8 mouse cellular contexts compared by ENCODE assay signal in the genomic region with DNA sequence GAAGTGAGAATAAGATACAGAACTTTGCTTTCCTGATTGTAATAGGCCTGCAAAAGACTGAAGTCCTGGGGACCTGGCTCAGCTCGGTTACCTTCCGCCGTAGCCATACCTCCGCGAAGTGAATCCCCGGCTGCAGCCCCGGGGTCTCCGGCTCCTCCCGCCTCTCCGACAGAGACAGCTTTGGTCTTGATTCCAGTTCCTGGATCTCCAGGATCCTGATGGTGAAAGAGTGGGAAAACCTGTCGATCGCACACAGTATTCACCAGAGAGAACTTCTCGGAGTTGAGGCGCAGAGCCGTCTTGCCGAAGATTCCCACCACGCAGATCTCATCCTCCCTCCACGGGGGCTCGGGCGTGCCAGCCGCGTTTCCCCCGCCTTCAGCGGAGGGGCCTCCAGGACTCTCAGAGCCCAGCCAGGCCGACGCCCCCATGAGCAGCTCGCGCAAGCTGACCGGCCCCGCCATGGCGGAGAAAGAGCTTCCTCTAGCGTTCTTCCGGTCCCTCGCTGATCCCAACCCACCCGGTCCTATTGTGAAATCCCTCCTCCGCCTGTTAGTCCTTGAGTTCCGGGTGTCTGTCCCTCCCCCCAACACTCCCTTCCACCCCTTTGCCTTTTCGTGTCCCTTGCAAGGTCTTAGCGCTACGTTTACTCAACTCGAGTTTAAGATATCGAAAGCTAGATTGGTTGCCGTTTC. TPM values are rescaled to one million over a fixed set of nuclear protein-coding genes. Genes with fewer than 3 reads are reported as not detected.
DNase-seq lines count a peak whose midpoint lies in the region; ATAC-seq and TF ChIP-seq lines count a peak whose summit lies in the region.

TSS of gene Smg8 (minus strand) at position 485 of the 695 bp plus-strand sequence.

- peak within 1 kb of the TSS; percentile 87 for H3K4me2 ChIP-seq in heart, embryonic 12.5 days
- peak within 1 kb of the TSS; percentile 92 for H3K4me2 ChIP-seq in kidney, postnatal 0 days (ENCODE audit: low read length)
- peak within 1 kb of the TSS; percentile 88 for H3K4me2 ChIP-seq in liver, embryonic 11.5 days
- H3K4me2 ChIP-seq in myocyte (ENCODE audit: low read depth) = peak within 1 kb of the TSS; percentile 88

- no peaks in the 10 kb centered on the region for H3K9me3 ChIP-seq in heart, embryonic 12.5 days (replicated peaks)
- H3K9me3 ChIP-seq in kidney, postnatal 0 days (replicated peaks; ENCODE audit: low read length) = no peaks in the 10 kb centered on the region
- no peaks in the 10 kb centered on the region for H3K9me3 ChIP-seq in liver, embryonic 11.5 days (ENCODE audit: control insufficient read depth, low read length)

- peak within 1 kb of the TSS; percentile 95 for H3K4me3 ChIP-seq in brown adipose tissue, adult 24 weeks (ENCODE audit: insufficient read depth, low read depth, low read length)
- H3K4me3 ChIP-seq in heart, embryonic 12.5 days = peak within 1 kb of the TSS; percentile 65
- H3K4me3 ChIP-seq in kidney, postnatal 0 days (replicated peaks; ENCODE audit: low read depth, low read length) = peak within 1 kb of the TSS; percentile 95
- H3K4me3 ChIP-seq in liver, embryonic 11.5 days (ENCODE audit: low read depth, low read length) = peak within 1 kb of the TSS; percentile 87
- H3K4me3 ChIP-seq in myocyte = peak within 1 kb of the TSS; percentile 89

- peaks cover 49% of the 10 kb centered on the region for H3K36me3 ChIP-seq in heart, embryonic 12.5 days
- H3K36me3 ChIP-seq in kidney, postnatal 0 days (ENCODE audit: insufficient read depth, low read length) = peaks cover 17% of the 10 kb centered on the region; the same call in 1 of the 2 replicates
- peaks cover 28% of the 10 kb centered on the region for H3K36me3 ChIP-seq in liver, embryonic 11.5 days (ENCODE audit: control insufficient read depth, insufficient read depth, low read length)
- peaks cover 16% of the 10 kb centered on the region for H3K36me3 ChIP-seq in myocyte (ENCODE audit: control insufficient read depth, insufficient read depth)

- peaks cover 17% of the 10 kb centered on the region for H3K4me1 ChIP-seq in brown adipose tissue, adult 24 weeks (ENCODE audit: control insufficient read depth, insufficient read depth, insufficient read length, low read length)
- H3K4me1 ChIP-seq in heart, embryonic 12.5 days (replicated peaks) = peaks cover 20% of the 10 kb centered on the region
- peaks cover 15% of the 10 kb centered on the region; the same call in 1 of the 2 replicates for H3K4me1 ChIP-seq in kidney, postnatal 0 days (replicated peaks; ENCODE audit: insufficient read depth, low read length)
- H3K4me1 ChIP-seq in liver, embryonic 11.5 days (replicated peaks; ENCODE audit: control insufficient read depth, insufficient read depth, low read length) = peaks cover 16% of the 10 kb centered on the region

- WGBS in heart, embryonic 12.5 days = 1% methylated on average over 43 of the region's 43 CpGs
- WGBS in kidney, postnatal 0 days = under 1% methylated on average over 43 of the region's 43 CpGs
- WGBS in liver, embryonic 11.5 days = under 1% methylated on average over 43 of the region's 43 CpGs

- no peaks in the 10 kb centered on the region for H3K27me3 ChIP-seq in heart, embryonic 12.5 days (replicated peaks)
- H3K27me3 ChIP-seq in kidney, postnatal 0 days (ENCODE audit: insufficient read depth, low read length) = no peaks in the 10 kb centered on the region
- no peaks in the 10 kb centered on the region for H3K27me3 ChIP-seq in liver, embryonic 11.5 days (replicated peaks; ENCODE audit: control insufficient read depth, insufficient read depth, low read length)
- no peaks in the 10 kb centered on the region for H3K27me3 ChIP-seq in myocyte (ENCODE audit: control insufficient read depth, insufficient read depth, insufficient read length)

- peak within 1 kb of the TSS; percentile 88 for H3K27ac ChIP-seq in brown adipose tissue, adult 24 weeks (replicated peaks; ENCODE audit: low read depth, low read length)
- peak within 1 kb of the TSS; percentile 23 for H3K27ac ChIP-seq in heart, embryonic 12.5 days (ENCODE audit: poor library complexity, severe bottlenecking)
- peak within 1 kb of the TSS; percentile 58 for H3K27ac ChIP-seq in kidney, postnatal 0 days
- H3K27ac ChIP-seq in liver, embryonic 11.5 days (ENCODE audit: low read depth, low read length) = peak within 1 kb of the TSS; percentile 6

- TF ChIP-seq POLR2A in myocyte (IDR thresholded peaks at IDR 0.05; ENCODE audit: insufficient read length, low read depth) = peak; percentile 80

- DNase-seq in kidney, postnatal 0 days (ENCODE audit: low spot score) = peak; percentile 97
- peak; percentile 80 for DNase-seq in liver, embryonic 11.5 days (ENCODE audit: low spot score)
- DNase-seq in spleen, postnatal 4 days (ENCODE audit: low spot score in 2 of 2) = peak; percentile 80 to 89

- TF ChIP-seq CTCF in kidney, postnatal 0 days (IDR thresholded peaks at IDR 0.05; ENCODE audit: low read depth) = no peak

- H3K9ac ChIP-seq in heart, embryonic 12.5 days = peak within 1 kb of the TSS; percentile 81
- peak within 1 kb of the TSS; percentile 91 for H3K9ac ChIP-seq in kidney, postnatal 0 days (ENCODE audit: low read depth, low read length)
- H3K9ac ChIP-seq in liver, embryonic 11.5 days (ENCODE audit: low read depth, low read length) = peak within 1 kb of the TSS; percentile 85

- peak within 1 kb of the TSS; percentile 50 for H3ac ChIP-seq in myocyte (ENCODE audit: control insufficient read depth, insufficient read length)

- peak; percentile 98 for ATAC-seq in CD4-positive, CD25-positive, alpha-beta regulatory T cell, adult 4 months
- peak; percentile 93 for ATAC-seq in erythroid progenitor cell, adult 5-6 weeks (replicated peaks; ENCODE audit: low FRiP score, poor library complexity, severe bottlenecking)
- ATAC-seq in heart, embryonic 12.5 days (ENCODE audit: insufficient number of reproducible peaks, low FRiP score) = peak; percentile 90
- ATAC-seq in kidney, postnatal 0 days (replicated peaks; ENCODE audit: low FRiP score, low read depth) = peak; percentile 85
- ATAC-seq in liver, embryonic 11.5 days (replicated peaks; ENCODE audit: low FRiP score) = peak; percentile 93

- H3K79me2 ChIP-seq in myocyte (ENCODE audit: control insufficient read depth, insufficient read depth) = peaks cover 38% of the 10 kb centered on the region

TF ChIP-seq in myocyte, 11 proteins besides CTCF, POLR2A, EP300 and RAD21:
- TF ChIP-seq REST (IDR thresholded peaks at IDR 0.05; ENCODE audit: insufficient read depth, insufficient read length) (no peak), MAX (IDR thresholded peaks at IDR 0.05; ENCODE audit: low read depth) (peak; percentile 26), TCF3 (IDR thresholded peaks at IDR 0.05; ENCODE audit: insufficient read length, low read depth) (no peak), CEBPB (IDR thresholded peaks at IDR 0.05; ENCODE audit: insufficient read depth, poor library complexity, severe bottlenecking) (peak; percentile 76), MYOG (IDR thresholded peaks at IDR 0.05; ENCODE audit: control insufficient read depth in 1 of 3, insufficient read depth in 1 of 3, insufficient read length in 2 of 3, low read depth in 2 of 3) (peak in 1 of 3 experiments; percentile 3), TCF12 (IDR thresholded peaks at IDR 0.05; ENCODE audit: insufficient read depth, poor library complexity, severe bottlenecking) (no peak), POLR2AphosphoS2 (IDR thresholded peaks at IDR 0.05; ENCODE audit: insufficient read length, low read depth) (peak; percentile 76), SRF (IDR thresholded peaks at IDR 0.05; ENCODE audit: control insufficient read depth, insufficient read length, low read depth) (peak; percentile 60), USF1 (IDR thresholded peaks at IDR 0.05; ENCODE audit: low read depth) (no peak), E2F4 (IDR thresholded peaks at IDR 0.05; ENCODE audit: insufficient read depth) (peak; percentile 35), MYOD1 (IDR thresholded peaks at IDR 0.05; ENCODE audit: control insufficient read depth in 1 of 3, insufficient read length in 2 of 3, low read depth in 2 of 3) (no peak)

RNA-seq across cellular contexts. Expression of gene Smg8, which starts in this region (rescaled TPM):
- polyA plus RNA-seq in CD4-positive, CD25-positive, alpha-beta regulatory T cell, adult 4 months (2017; shearing (Covaris generic)) = 1 to 10 TPM; 6.4 to 8.4 TPM
- polyA plus RNA-seq in brown adipose tissue, adult 24 weeks (2012; ENCODE audit: insufficient read depth, insufficient read length, missing spikeins) = 5.2 and 5.4 TPM in 2 replicates
- total RNA-seq in erythroid progenitor cell, adult 5-6 weeks (2015; ENCODE audit: low replicate concordance) = 2.2 and 3.4 TPM in 2 replicates
- 5.8 and 6.2 TPM in 2 replicates for total RNA-seq in erythroid progenitor cell, adult 5-6 weeks (2017; ENCODE audit: low replicate concordance)
- polyA plus RNA-seq in heart, embryonic 12.5 days (2016; fragmentation: Nextera tagmentation; extraction: Ambion mirVana) = 16.6 and 17.7 TPM in 2 replicates
- 12.6 and 13.2 TPM in 2 replicates for polyA plus RNA-seq in kidney, postnatal 0 days (2015; fragmentation: Nextera tagmentation; extraction: Ambion mirVana)
- polyA plus RNA-seq in liver, embryonic 11.5 days (2014; fragmentation: Nextera tagmentation; extraction: Ambion mirVana) = 20.8 and 24.5 TPM in 2 replicates
- 13.1 TPM for polyA plus RNA-seq in myocyte (2012; fragmentation: generic; extraction: Trizol)

Comparison
In these comparisons a context has a peak if more than half of its experiments do, and no peak if none do; other contexts are left out.
1. Peak in every context shown above with its lines: DNase-seq, ATAC-seq, H3K4me3 ChIP-seq and H3K27ac ChIP-seq.
2. H3K27ac ChIP-seq: peak in every context shown above with its lines; median percentile 88 in brown adipose tissue, adult 24 weeks; 58 in kidney, postnatal 0 days; 23 in heart, embryonic 12.5 days; 6 in liver, embryonic 11.5 days.